Mouse (Mus musculus) liver, adult 2 months (tissue): ENCODE measurements around the gene Epha8. TPM values are rescaled to one million over a fixed set of nuclear protein-coding genes. Genes with fewer than 3 reads are reported as not detected.

Experiments
- DNase-seq: peaks from one replicate; pipeline ENCODE4 v3.0.0-alpha.2; 2011; ENCODE audit warnings: low read depth, low spot score; ENCODE audit errors: extremely low read depth
- H3K27ac ChIP-seq: fragments of 200-500 bp; replicated peaks from 2 replicates; pipeline ENCODE4 v1.5.1; 2012; ENCODE audit warnings: low read depth, mild to moderate bottlenecking, control low read depth, inconsistent platforms, low read length; ENCODE audit not compliant: insufficient read depth
- H3K27me3 ChIP-seq: fragments of 200-500 bp; 2 replicates; pipeline ENCODE4 v1.6.1; 2012; ENCODE audit warnings: mild to moderate bottlenecking, moderate library complexity, low read length, inconsistent platforms; ENCODE audit not compliant: control insufficient read depth, insufficient read depth
- H3K36me3 ChIP-seq: fragments of 200-500 bp; 2 replicates; pipeline ENCODE4 v1.6.1; 2012; ENCODE audit warnings: low read length, inconsistent platforms; ENCODE audit not compliant: control insufficient read depth, insufficient read depth
- H3K4me1 ChIP-seq: fragments of 200-500 bp; 2 replicates; pipeline ENCODE4 v1.6.1; 2011; ENCODE audit warnings: low read length; ENCODE audit not compliant: control insufficient read depth, insufficient read depth
- H3K4me3 ChIP-seq: fragments of 200-500 bp; 2 replicates; pipeline ENCODE4 v1.5.1; 2011; ENCODE audit warnings: low read depth, mild to moderate bottlenecking, control low read depth, low read length, moderate library complexity; ENCODE audit not compliant: insufficient read depth
- H3K79me2 ChIP-seq: fragments of 200-500 bp; 2 replicates; pipeline ENCODE4 v1.6.1; 2012; ENCODE audit warnings: inconsistent platforms, mild to moderate bottlenecking, low read length, moderate library complexity; ENCODE audit not compliant: control insufficient read depth, insufficient read depth
- H3K9ac ChIP-seq: fragments of 200-500 bp; 2 replicates; pipeline ENCODE4 v1.6.1; 2012; ENCODE audit warnings: low read depth, mild to moderate bottlenecking, control low read depth, inconsistent platforms, low read length
- CTCF ChIP-seq: fragments of 200-500 bp; IDR thresholded peaks from 2 replicates; pipeline ENCODE4 v1.5.1; 2011; ENCODE audit warnings: low read depth, low read length, control low read depth
- POLR2A ChIP-seq: fragments of 200-500 bp; IDR thresholded peaks from 2 replicates; pipeline ENCODE4 v1.6.1; 2011; ENCODE audit warnings: low read length, control low read depth; ENCODE audit not compliant: insufficient read depth; ENCODE audit errors: extremely low read depth
- WGBS: fragments of 180-500 bp; shearing (Covaris S2); methylation state at CpG from one replicate; pipeline ENCODE4 v1.1.7; 2018; 5-methylcytosine and 5-hydroxymethylcytosine counted together
- polyA plus RNA-seq: library from polyadenylated mRNA; depleted of rRNA; stranded (reverse); fragments of >200 nt; gene quantifications from 2 replicates; pipeline ENCODE4 v1.2.3, GENCODE M21; 2012
- total RNA-seq: library from RNA; depleted of rRNA; stranded (reverse); fragments of >200 nt; gene quantifications from 2 replicates; pipeline ENCODE4 v1.2.3, GENCODE M21; 2014

The Epha8 gene
- total and polyA plus RNA-seq, 2 experiments = not detected

GRCm38 (mm10) chr4:136918834-136919233 lies 37.8 kb downstream of the Epha8 start:
- Histone ChIP-seq H3K4me1 (no peaks in the 10 kb centered on the region), H3K79me2 (no peaks in the 10 kb centered on the region), H3K9ac (no peak overlapping the region), H3K4me3 (no peak overlapping the region), H3K27me3 (peaks cover 6% of the 10 kb centered on the region), H3K27ac (no peak overlapping the region), H3K36me3 (no peaks in the 10 kb centered on the region)
- 80% methylated on average over 8 of the region's 8 CpGs for WGBS
- no peak for DNase-seq
- TF ChIP-seq POLR2A (no peak), CTCF (no peak)

DNA sequence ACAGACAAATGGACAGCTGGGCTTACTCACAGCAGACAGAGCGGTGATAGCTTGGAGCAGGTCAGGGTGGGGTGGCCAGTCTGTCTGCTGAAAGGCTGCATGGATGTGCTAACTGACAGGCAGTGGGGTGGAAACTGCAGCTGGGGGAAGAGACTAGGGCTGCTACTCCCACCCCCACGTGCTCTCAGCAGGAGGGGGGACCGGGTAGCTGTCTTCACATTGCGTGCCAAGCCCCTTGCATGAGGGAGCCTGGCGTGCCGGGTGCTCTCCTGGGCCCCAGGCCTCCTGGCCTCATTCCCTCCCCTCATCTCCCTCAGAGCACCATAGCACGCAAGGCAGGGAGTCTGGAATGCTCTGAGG lies 39.5 kb downstream of the Epha8 start:
- Histone ChIP-seq H3K4me1 (no peaks in the 10 kb centered on the region), H3K27me3 (peaks cover 6% of the 10 kb centered on the region), H3K27ac (no peak overlapping the region), H3K4me3 (no peak overlapping the region), H3K79me2 (no peaks in the 10 kb centered on the region), H3K36me3 (no peaks in the 10 kb centered on the region), H3K9ac (no peak overlapping the region)
- DNase-seq = no peak
- TF ChIP-seq CTCF = no peak
- TF ChIP-seq POLR2A = no peak
- 49% methylated on average over 7 of the region's 7 CpGs for WGBS

- Histone ChIP-seq H3K4me1 (no peaks in the 10 kb centered on the region), H3K36me3 (no peaks in the 10 kb centered on the region), H3K4me3 (no peak overlapping the region), H3K27ac (no peak overlapping the region), H3K9ac (no peak overlapping the region), H3K79me2 (no peaks in the 10 kb centered on the region), H3K27me3 (peaks cover 6% of the 10 kb centered on the region)
- WGBS = 72% methylated on average over 20 of the region's 20 CpGs
- no peak for DNase-seq
- TF ChIP-seq POLR2A (no peak), CTCF (no peak)
Observed at GRCm38 (mm10) chr4:136916359-136917164, 40.1 kb downstream of the Epha8 start.

DNA sequence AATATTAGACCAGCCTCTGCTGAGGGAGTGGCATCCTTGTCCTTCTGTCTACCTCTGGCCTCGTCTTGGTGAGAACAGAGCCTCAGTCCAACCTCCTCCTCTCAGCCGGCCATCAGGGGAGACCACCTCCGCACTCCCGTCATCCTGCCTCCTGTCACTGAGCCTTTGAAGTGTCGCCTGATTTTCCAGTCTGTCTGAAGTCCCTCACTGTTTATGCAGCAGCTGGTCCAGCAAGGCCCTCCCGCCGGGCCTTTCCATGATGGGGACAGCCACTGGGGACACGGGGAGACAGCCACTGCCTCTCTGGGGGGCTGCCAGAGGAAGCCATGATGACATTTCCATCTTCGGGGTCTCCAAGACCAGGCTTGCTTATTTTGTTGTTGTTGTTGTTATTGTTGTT lies 43.8 kb downstream of the Epha8 start:
- TF ChIP-seq POLR2A (no peak), CTCF (no peak)
- Histone ChIP-seq H3K4me3 (no peak overlapping the region), H3K79me2 (no peaks in the 10 kb centered on the region), H3K9ac (no peak overlapping the region), H3K4me1 (no peaks in the 10 kb centered on the region), H3K27ac (no peak overlapping the region), H3K36me3 (no peaks in the 10 kb centered on the region), H3K27me3 (peaks cover 6% of the 10 kb centered on the region)
- 28% methylated on average over 9 of the region's 9 CpGs for WGBS
- no peak for DNase-seq

DNA sequence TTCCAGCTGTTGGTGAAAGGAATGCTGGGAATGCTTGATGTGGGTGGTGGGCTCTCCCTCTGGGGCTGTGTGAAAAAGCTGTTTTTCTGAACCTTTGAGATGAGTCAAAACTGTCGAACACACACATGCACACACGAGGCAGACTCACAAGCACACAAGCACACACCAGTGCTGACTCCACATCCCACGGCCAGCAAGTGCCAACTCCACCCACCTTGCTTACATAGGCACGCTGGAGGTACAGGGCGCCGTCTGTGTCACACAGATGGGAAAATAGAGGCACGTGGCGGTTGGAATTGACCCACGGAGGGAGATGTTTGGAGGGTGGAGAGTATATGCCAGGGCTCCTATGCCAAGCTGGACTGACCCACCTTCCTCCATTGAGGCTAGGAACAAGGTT lies 44.8 kb downstream of the Epha8 start:
- Histone ChIP-seq H3K4me1 (no peaks in the 10 kb centered on the region), H3K9ac (no peak overlapping the region), H3K4me3 (no peak overlapping the region), H3K79me2 (no peaks in the 10 kb centered on the region), H3K27ac (no peak overlapping the region), H3K27me3 (peaks cover 3% of the 10 kb centered on the region), H3K36me3 (no peaks in the 10 kb centered on the region)
- DNase-seq = no peak
- no peak for TF ChIP-seq CTCF
- 45% methylated on average over 9 of the region's 9 CpGs for WGBS

DNA sequence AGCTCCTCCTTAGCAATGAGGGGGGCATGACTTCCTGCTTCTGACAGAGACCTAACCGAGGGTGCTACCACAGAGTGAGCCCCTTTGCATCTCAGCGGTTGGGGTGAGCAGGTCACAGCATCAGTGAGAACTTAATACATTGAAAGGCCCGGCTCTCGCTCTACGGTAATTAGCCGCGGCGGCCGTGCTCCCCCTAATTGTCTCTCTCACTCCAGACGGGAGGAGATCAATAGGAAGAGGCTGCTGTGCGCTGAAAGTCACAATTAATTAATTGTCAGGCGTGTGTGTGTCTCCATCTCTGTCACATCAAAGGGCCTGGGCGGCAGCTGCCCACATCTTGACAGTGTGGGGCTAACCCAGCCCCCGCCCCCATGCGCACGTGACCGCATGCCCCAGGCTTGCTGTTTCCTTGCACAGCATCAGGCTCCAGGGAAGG lies 45.4 kb downstream of the Epha8 start:
- 24% methylated on average over 17 of the region's 17 CpGs for WGBS
- TF ChIP-seq POLR2A (no peak), CTCF (no peak)

More for the DNA sequence above, 45.4 kb downstream of the Epha8 start:
- no peak overlapping the region for H3K9ac ChIP-seq
- no peak overlapping the region for H3K27ac ChIP-seq
- no peak for DNase-seq
- H3K4me3 ChIP-seq = no peak overlapping the region
- H3K36me3 ChIP-seq = no peaks in the 10 kb centered on the region
- no peaks in the 10 kb centered on the region for H3K79me2 ChIP-seq
- H3K4me1 ChIP-seq = no peaks in the 10 kb centered on the region
- peaks cover 3% of the 10 kb centered on the region; the same call in 1 of the 2 replicates for H3K27me3 ChIP-seq
